Mouse (Mus musculus) myocyte (in vitro differentiated cells): ENCODE measurements at regions not wholly inside any gene's neighbourhood (a gene's known extent, or its start where the extent isn't known, plus 50 kb on each side); places are given as distances from the start of the nearest gene placed in this dataset.

Source experiments
- E2F4 ChIP-seq: IDR thresholded peaks from one replicate; pipeline ENCODE4 v1.6.1; 2011; ENCODE audit warnings: mild to moderate bottlenecking, control low read depth, moderate library complexity; ENCODE audit not compliant: insufficient read depth
- MAX ChIP-seq: IDR thresholded peaks from one replicate; pipeline ENCODE4 v1.6.1; 2011; ENCODE audit warnings: low read depth, mild to moderate bottlenecking, control low read depth
- MYOD1 ChIP-seq, 3 experiments: IDR thresholded peaks; one replicate each; pipeline ENCODE4 v1.6.1; 2011; ENCODE audit warnings: control low read depth in 2 of 3, low read depth in 2 of 3, mild to moderate bottlenecking in 2 of 3, moderate library complexity in 1 of 3; ENCODE audit not compliant: insufficient read length in 2 of 3, control insufficient read depth in 1 of 3
- POLR2A ChIP-seq: IDR thresholded peaks from one replicate; pipeline ENCODE4 v1.6.1; 2011; ENCODE audit warnings: low read depth, mild to moderate bottlenecking, control low read depth, moderate library complexity; ENCODE audit not compliant: insufficient read length
- POLR2AphosphoS2 ChIP-seq: IDR thresholded peaks from one replicate; pipeline ENCODE4 v1.6.1; 2011; ENCODE audit warnings: low read depth, control low read depth; ENCODE audit not compliant: insufficient read length
- TCF12 ChIP-seq: IDR thresholded peaks from one replicate; pipeline ENCODE4 v1.6.1; 2011; ENCODE audit warnings: mild to moderate bottlenecking, control low read depth; ENCODE audit not compliant: poor library complexity, insufficient read depth, severe bottlenecking

- no peak for TF ChIP-seq POLR2A
- TF ChIP-seq TCF12 = no peak
- no peak for TF ChIP-seq E2F4
- TF ChIP-seq MAX = no peak
- no peak for TF ChIP-seq MYOD1 (IDR thresholded peaks at IDR 0.05; ENCODE audit: control insufficient read depth in 1 of 3, insufficient read length in 2 of 3, low read depth in 2 of 3)
- TF ChIP-seq POLR2AphosphoS2 = no peak
These were observed 377.1 kb downstream of the Mtx2 start for GRCm38 (mm10) chr2:75202587-75203220.
